Mouse (Mus musculus) limb, embryonic 14.5 days (tissue): Measurements from ENCODE around the gene Wdr37. TPM values are rescaled to one million over a fixed set of nuclear protein-coding genes. Genes with fewer than 3 reads are reported as not detected.

Experiments used
- ATAC-seq: fragments of 200-750 bp; cut with Nextera tagmentation; 2 replicates; pipeline ENCODE4 v1.8.0; 2017; ENCODE audit warnings: low read depth, moderate number of reproducible peaks, moderate TSS enrichment; ENCODE audit not compliant: low FRiP score
- DNase-seq: peaks from one replicate; pipeline ENCODE4 v3.0.0-alpha.2; 2015; ENCODE audit warnings: low spot score
- H3K27ac ChIP-seq: fragments of 300-500 bp; sonication (generic); replicated peaks from 2 replicates; pipeline ENCODE4 v1.5.1; 2014; ENCODE audit warnings: low read depth, mild to moderate bottlenecking, low read length, moderate library complexity, mixed read lengths
- H3K27me3 ChIP-seq: fragments of 300-500 bp; sonication (generic); 2 replicates; pipeline ENCODE4 v1.6.1; 2014; ENCODE audit warnings: low read length, mixed read lengths; ENCODE audit not compliant: control insufficient read depth, insufficient read depth
- H3K36me3 ChIP-seq: fragments of 300-500 bp; sonication (generic); 2 replicates; pipeline ENCODE4 v1.6.1; 2014; ENCODE audit warnings: mild to moderate bottlenecking, low read length, moderate library complexity, mixed read lengths; ENCODE audit not compliant: control insufficient read depth, insufficient read depth
- H3K4me1 ChIP-seq: fragments of 300-500 bp; sonication (generic); 2 replicates; pipeline ENCODE4 v1.6.1; 2014; ENCODE audit warnings: antibody characterized with exemption, low read length, mixed read lengths; ENCODE audit not compliant: control insufficient read depth, insufficient read depth
- H3K4me2 ChIP-seq: fragments of 300-500 bp; sonication (generic); replicated peaks from 2 replicates; pipeline ENCODE4 v1.6.1; 2014; ENCODE audit warnings: low read depth, mild to moderate bottlenecking, low read length, moderate library complexity; ENCODE audit not compliant: severe bottlenecking
- H3K4me3 ChIP-seq: fragments of 300-500 bp; sonication (generic); replicated peaks from 2 replicates; pipeline ENCODE4 v1.5.1; 2014; ENCODE audit warnings: low read length
- H3K9ac ChIP-seq: fragments of 300-500 bp; sonication (generic); 2 replicates; pipeline ENCODE4 v1.6.1; 2014; ENCODE audit warnings: mild to moderate bottlenecking, low read depth, low read length, moderate library complexity; ENCODE audit not compliant: severe bottlenecking
- H3K9me3 ChIP-seq: fragments of 300-500 bp; sonication (generic); 2 replicates; pipeline ENCODE4 v1.6.1; 2016; ENCODE audit warnings: low read length; ENCODE audit not compliant: control insufficient read depth
- POLR2A ChIP-seq: fragments of 200-500 bp; IDR thresholded peaks from 2 replicates; pipeline ENCODE4 v1.8.0; 2012; ENCODE audit warnings: inconsistent platforms, mild to moderate bottlenecking, moderate library complexity, borderline replicate concordance; ENCODE audit not compliant: insufficient read depth, insufficient read length; ENCODE audit errors: extremely low read depth
- WGBS: fragments of 180-500 bp; shearing (Covaris S2); extraction: QIAGEN DNeasy Blood & Tissue Kit; methylation state at CpG from one replicate; pipeline ENCODE4 v1.1.7; 2014; 5-methylcytosine and 5-hydroxymethylcytosine counted together
- polyA plus RNA-seq, 2 experiments: library from polyadenylated mRNA; depleted of rRNA in 1 of 2; stranded (reverse) in 1 of 2; unstranded in 1 of 2; fragments of >200 nt; fragmentation: Nextera tagmentation in 1 of 2; extraction: Ambion mirVana in 1 of 2; gene quantifications; 2 replicates each; pipeline versions ENCODE4 v1.2.1 to v1.2.3; 2012 to 2014

Wdr37 gene
- polyA plus RNA-seq, 2 experiments: 16.2 to 19.8 TPM

- no peak overlapping the region for H3K9ac ChIP-seq
- H3K27ac ChIP-seq: no peak overlapping the region
- WGBS: 83% methylated on average over 6 of the region's 6 CpGs
- no peaks in the 10 kb centered on the region for H3K9me3 ChIP-seq
- peaks cover 47% of the 10 kb centered on the region for H3K36me3 ChIP-seq
- DNase-seq: no peak
- no peaks in the 10 kb centered on the region for H3K4me1 ChIP-seq
- H3K4me2 ChIP-seq: no peak overlapping the region
- TF ChIP-seq POLR2A: no peak
- no peak overlapping the region for H3K4me3 ChIP-seq
- ATAC-seq: no peak
- H3K27me3 ChIP-seq: no peaks in the 10 kb centered on the region
Measured at GRCm38 (mm10) chr13:8823120-8823519, 48.6 kb downstream of the Wdr37 start.

- H3K27ac ChIP-seq: no peak overlapping the region
- DNase-seq (no peak), ATAC-seq (no peak)
- no peaks in the 10 kb centered on the region for H3K4me1 ChIP-seq
- no peaks in the 10 kb centered on the region for H3K27me3 ChIP-seq
- no peak overlapping the region for H3K4me3 ChIP-seq
- H3K36me3 ChIP-seq: peaks cover 52% of the 10 kb centered on the region
- TF ChIP-seq POLR2A: no peak
- H3K9me3 ChIP-seq: no peaks in the 10 kb centered on the region
- WGBS: 96% methylated on average over 4 of the region's 4 CpGs
- H3K9ac ChIP-seq: no peak overlapping the region
- no peak overlapping the region for H3K4me2 ChIP-seq
Measured at GRCm38 (mm10) chr13:8822201-8822600, 49.5 kb downstream of the Wdr37 start.

GRCm38 (mm10) chr13:8805931-8806330 lies 65.8 kb downstream of the Wdr37 start:
- 97% methylated on average over 2 of the region's 2 CpGs for WGBS
- no peaks in the 10 kb centered on the region for H3K27me3 ChIP-seq
- peaks cover 21% of the 10 kb centered on the region for H3K36me3 ChIP-seq
- TF ChIP-seq POLR2A: no peak
- no peaks in the 10 kb centered on the region for H3K9me3 ChIP-seq
- no peak overlapping the region for H3K27ac ChIP-seq
- no peak overlapping the region for H3K4me3 ChIP-seq
- H3K4me1 ChIP-seq: no peaks in the 10 kb centered on the region
- DNase-seq (no peak), ATAC-seq (no peak)
- H3K9ac ChIP-seq: no peak overlapping the region
- H3K4me2 ChIP-seq: no peak overlapping the region

- H3K4me2 ChIP-seq: no peak overlapping the region
- DNase-seq (peak; percentile 40), ATAC-seq (peak; percentile 83)
- no peak for TF ChIP-seq POLR2A
- H3K27me3 ChIP-seq: no peaks in the 10 kb centered on the region
- H3K36me3 ChIP-seq: peaks cover 16% of the 10 kb centered on the region
- H3K9ac ChIP-seq: no peak overlapping the region
- WGBS: 37% methylated on average over 6 of the region's 6 CpGs
- H3K4me3 ChIP-seq: no peak overlapping the region
- 0 out of 2 replicates have a peak, but pooled peaks cover 3% of the 10 kb centered on the region for H3K4me1 ChIP-seq
- no peaks in the 10 kb centered on the region for H3K9me3 ChIP-seq
- H3K27ac ChIP-seq: no peak overlapping the region
Measured at GRCm38 (mm10) chr13:8800576-8800975, 71.1 kb downstream of the Wdr37 start.

GRCm38 (mm10) chr13:8793217-8793616 lies 78.5 kb downstream of the Wdr37 start:
- no peaks in the 10 kb centered on the region for H3K9me3 ChIP-seq
- no peaks in the 10 kb centered on the region for H3K27me3 ChIP-seq
- TF ChIP-seq POLR2A: no peak
- no peak overlapping the region for H3K9ac ChIP-seq
- 82% methylated on average over 8 of the region's 8 CpGs for WGBS
- DNase-seq (no peak), ATAC-seq (no peak)
- no peaks in the 10 kb centered on the region for H3K36me3 ChIP-seq
- H3K4me1 ChIP-seq: no peaks in the 10 kb centered on the region
- no peak overlapping the region for H3K4me3 ChIP-seq
- H3K27ac ChIP-seq: no peak overlapping the region
- no peak overlapping the region for H3K4me2 ChIP-seq

DNA sequence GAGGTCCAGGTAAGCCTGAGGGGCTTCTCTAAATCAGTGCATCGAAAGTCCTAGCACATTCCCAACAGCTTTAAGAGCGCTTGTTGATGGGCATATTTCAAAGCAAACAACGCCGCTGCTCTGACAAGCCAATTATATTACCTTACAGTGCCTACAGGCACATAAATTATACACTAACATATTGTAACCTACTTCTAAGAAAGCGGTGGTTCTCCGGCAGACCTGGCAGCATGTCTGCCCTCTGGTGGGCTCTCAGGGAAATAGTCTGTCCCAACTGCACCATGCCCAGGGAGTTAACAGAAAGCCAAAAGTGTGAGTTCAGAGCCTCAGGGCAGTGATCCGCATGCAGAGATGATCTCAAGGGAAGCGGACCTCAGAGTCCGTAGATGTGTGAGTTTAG lies 86.5 kb downstream of the Wdr37 start:
- no peaks in the 10 kb centered on the region for H3K4me1 ChIP-seq
- H3K36me3 ChIP-seq: no peaks in the 10 kb centered on the region
- ATAC-seq (peak; percentile 57; the same call in 1 of the 2 replicates), DNase-seq (peak; percentile 64)
- no peak overlapping the region for H3K27ac ChIP-seq
- H3K9ac ChIP-seq: no peak overlapping the region
- 19% methylated on average over 9 of the region's 9 CpGs for WGBS
- peak overlapping the region; percentile 27 for H3K4me2 ChIP-seq
- H3K27me3 ChIP-seq: no peaks in the 10 kb centered on the region
- H3K4me3 ChIP-seq: no peak overlapping the region
- H3K9me3 ChIP-seq: no peaks in the 10 kb centered on the region
- no peak for TF ChIP-seq POLR2A
